Mouse (Mus musculus) cerebellum, adult 9-11 months (tissue): ENCODE data around the gene Col11a2.

Source experiments
- DNase-seq: peaks from one replicate; pipeline ENCODE4 v3.0.0; 2022

Col11a2 gene

DNA sequence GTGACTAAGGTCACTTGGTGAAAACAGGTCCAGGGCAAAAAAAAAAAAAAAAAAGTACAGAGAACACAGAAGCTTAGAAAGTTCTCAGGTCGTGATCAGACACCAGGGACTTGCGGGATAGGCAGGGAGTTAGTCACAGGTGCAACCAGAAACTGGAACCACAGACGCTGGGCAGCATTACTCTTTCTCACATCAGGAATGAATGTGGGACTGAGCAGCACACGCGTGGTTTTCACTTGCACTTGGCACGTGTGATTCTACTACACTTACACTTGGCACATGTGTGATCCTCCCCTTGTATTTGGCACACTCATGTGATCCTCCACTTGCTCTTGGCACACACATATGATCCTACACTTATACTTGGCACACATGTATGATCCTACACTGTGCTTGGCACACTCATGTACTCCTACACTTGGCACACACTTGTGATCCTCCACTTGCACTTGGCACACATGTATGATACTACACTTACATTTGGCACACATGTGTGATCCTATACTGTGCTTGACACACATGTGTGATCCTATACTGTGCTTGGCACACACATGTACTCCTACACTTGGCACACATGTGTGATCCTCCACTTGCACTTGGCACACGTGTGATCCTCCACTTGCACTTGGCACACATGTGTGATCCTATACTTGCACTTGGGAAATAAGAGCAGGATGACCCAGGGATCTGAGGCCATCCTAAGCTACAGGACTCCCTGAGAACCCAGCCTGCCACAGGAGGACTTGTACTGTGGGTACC lies 68.1 kb downstream of the Col11a2 start:
- DNase-seq: no peak

GRCm38 (mm10) chr17:34108460-34108859 lies 69.2 kb downstream of the Col11a2 start:
- DNase-seq: no peak

DNA sequence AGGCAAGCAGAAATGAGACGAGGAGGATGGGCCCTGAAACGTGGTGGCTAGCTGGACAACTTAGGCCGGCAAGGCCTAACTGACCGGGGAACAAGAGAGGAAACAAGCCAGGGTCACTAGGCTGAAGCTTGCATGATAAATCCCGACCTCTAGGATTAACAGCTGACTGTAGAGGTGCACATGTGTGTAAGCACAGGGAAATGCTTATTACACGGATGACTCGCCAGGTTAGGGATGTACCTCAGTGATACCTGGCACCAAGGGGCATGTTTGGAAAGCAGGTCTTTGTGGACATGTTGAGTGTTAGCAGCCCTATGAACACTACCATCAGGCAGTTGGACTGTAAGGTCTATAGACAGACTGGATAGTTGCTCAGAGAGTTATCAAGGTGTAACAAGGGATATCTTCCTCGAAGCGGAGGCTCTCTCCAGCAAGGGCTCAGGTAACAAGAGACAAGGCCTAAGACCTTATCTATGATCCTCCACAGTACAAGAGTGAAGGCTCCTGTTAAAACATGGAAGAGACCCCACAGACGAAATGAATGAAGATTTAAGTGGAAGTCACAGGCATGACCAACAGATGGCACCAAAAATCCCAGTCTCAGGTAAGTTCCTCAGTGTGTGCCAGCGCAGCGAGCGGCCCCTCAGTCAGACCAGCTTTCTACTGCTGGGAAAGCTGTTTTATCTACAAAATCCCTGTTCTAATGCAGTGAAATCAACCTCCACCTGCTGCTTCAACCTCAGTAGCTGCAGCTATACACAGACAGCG lies 70.0 kb downstream of the Col11a2 start:
- peak; percentile 23 for DNase-seq

DNA sequence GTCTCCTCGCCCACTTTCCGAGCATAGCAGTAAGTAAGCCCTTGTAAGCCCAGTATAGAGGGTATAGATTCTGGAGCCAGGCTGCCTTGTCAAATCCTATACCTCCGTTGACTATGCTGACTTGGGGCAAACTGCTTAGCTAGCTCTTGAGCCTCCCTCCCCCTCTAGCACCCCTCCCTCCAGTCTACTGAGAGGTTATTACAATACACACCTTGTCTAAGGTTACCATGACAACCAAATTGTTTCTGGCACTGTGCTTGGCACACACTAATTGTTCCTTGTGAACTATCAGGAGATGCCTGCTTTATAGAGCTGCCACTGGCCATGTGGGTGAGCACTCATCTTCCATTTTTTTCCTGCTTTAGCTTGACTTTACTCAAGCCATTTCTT lies 70.6 kb downstream of the Col11a2 start:
- no peak for DNase-seq

DNA sequence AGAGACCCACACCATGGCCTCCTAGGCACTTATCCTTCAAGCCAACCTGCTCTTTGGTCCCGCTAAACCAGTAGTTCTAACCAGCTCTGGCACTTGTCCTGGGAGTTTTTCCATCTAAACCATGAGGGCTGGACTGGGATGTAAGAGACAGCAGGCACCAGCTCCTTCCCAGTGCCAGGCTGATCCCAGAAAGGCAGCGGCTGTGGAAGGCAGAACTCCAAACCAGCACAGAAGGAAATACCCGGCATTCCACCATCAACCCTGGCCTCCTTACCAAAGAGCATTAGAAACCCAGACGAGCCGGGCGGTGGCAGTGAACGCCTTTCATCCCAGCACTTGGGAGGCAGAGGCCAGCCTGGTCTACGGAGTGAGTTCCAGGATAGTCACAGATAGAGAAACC lies 71.1 kb downstream of the Col11a2 start:
- DNase-seq: peak; percentile 23

DNA sequence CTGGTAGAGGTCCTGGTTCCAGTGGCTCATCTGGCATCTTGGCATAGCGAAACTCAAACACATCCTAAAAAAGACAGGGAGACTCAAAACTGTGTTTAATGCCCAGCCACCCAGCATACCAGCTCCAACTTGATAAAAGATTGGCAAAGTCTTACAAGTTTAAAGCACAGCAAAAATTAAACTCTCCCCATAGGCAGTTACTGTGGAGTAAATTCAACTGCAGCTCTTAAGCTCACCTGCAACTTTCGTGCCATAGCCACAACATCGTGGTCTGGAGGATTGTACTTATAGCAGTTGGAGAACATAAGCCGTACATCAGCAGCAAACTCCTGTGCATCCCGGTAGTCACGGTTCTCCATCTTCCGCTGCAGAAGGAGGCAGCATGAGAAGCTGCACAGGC lies 74.9 kb downstream of the Col11a2 start:
- DNase-seq: no peak
